Mouse (Mus musculus) frontal cortex, postnatal 10 days (tissue): ENCODE results near the gene Rdh7.
"Not testable (repeated sequence)": the region's sequence is repeated elsewhere in the genome, so short reads cannot be mapped to it uniquely, and the experiment has no call there.

ENCODE experiments used
- DNase-seq, 2 experiments: peaks; one replicate each; pipeline ENCODE4 v3.0.0; 2022; ENCODE audit warnings: low spot score in 2 of 2, mixed read lengths in 1 of 2

Rdh7 gene

GRCm38 (mm10) chr10:127888605-127889004 lies at the start of gene Rdh7:
Gene Rdh7, minus strand, starts transcription at chr10:127888817.
- DNase-seq = no peak

GRCm38 (mm10) chr10:127937428-127938010 lies 48.9 kb upstream of the Rdh7 start:
- peak in 1 of 2 experiments; percentile 40 for DNase-seq

- DNase-seq = no peak
Measured at GRCm38 (mm10) chr10:127936747-127937409, 48.3 kb upstream of the Rdh7 start.

- no peak for DNase-seq
Measured at GRCm38 (mm10) chr10:127936271-127936670, 47.7 kb upstream of the Rdh7 start.

GRCm38 (mm10) chr10:127932290-127932926 lies 43.8 kb upstream of the Rdh7 start:
- peak in 1 of 2 experiments; percentile 12 for DNase-seq

GRCm38 (mm10) chr10:127927737-127928136 lies 39.1 kb upstream of the Rdh7 start:
- DNase-seq = no peak

- no peak for DNase-seq
Measured at GRCm38 (mm10) chr10:127924597-127925378, 36.2 kb upstream of the Rdh7 start.

- no peak for DNase-seq
Measured at GRCm38 (mm10) chr10:127923024-127923423, 34.4 kb upstream of the Rdh7 start.

GRCm38 (mm10) chr10:127922241-127922640 lies 33.6 kb upstream of the Rdh7 start:
- DNase-seq = no peak

GRCm38 (mm10) chr10:127917651-127918050 lies 29.0 kb upstream of the Rdh7 start:
- DNase-seq = no peak

GRCm38 (mm10) chr10:127917183-127917582 lies 28.6 kb upstream of the Rdh7 start:
- DNase-seq = not testable (repeated sequence)

GRCm38 (mm10) chr10:127915578-127915977 lies 27.0 kb upstream of the Rdh7 start:
- DNase-seq = no peak

GRCm38 (mm10) chr10:127907386-127907951 lies 18.9 kb upstream of the Rdh7 start:
- DNase-seq = no peak

- DNase-seq = no peak
Measured at GRCm38 (mm10) chr10:127906138-127906537, 17.5 kb upstream of the Rdh7 start.

- DNase-seq = peak; percentile 18 to 32
Measured at GRCm38 (mm10) chr10:127904718-127905446, 16.3 kb upstream of the Rdh7 start.

GRCm38 (mm10) chr10:127903116-127903515 lies 14.5 kb upstream of the Rdh7 start:
- no peak for DNase-seq

GRCm38 (mm10) chr10:127901751-127902150 lies 13.1 kb upstream of the Rdh7 start:
- no peak for DNase-seq

GRCm38 (mm10) chr10:127899783-127900182 lies 11.2 kb upstream of the Rdh7 start:
- DNase-seq = no peak

- no peak for DNase-seq
Measured at GRCm38 (mm10) chr10:127898218-127898617, 9.6 kb upstream of the Rdh7 start, which contains the start of gene Sdr9c7. Gene Sdr9c7, plus strand, starts transcription at chr10:127898518.

GRCm38 (mm10) chr10:127897506-127897905 lies 8.9 kb upstream of the Rdh7 start:
- no peak for DNase-seq

GRCm38 (mm10) chr10:127896705-127897104 lies 8.1 kb upstream of the Rdh7 start:
- DNase-seq = no peak
